Mouse (Mus musculus) brain, embryonic 14.5 days (tissue): ENCODE measurements at regions not wholly inside any gene's neighbourhood (a gene's known extent, or its start where the extent isn't known, plus 50 kb on each side); places are given as distances from the start of the nearest gene placed in this dataset.

Experiments
- CTCF ChIP-seq: fragments of 200-500 bp; IDR thresholded peaks from 2 replicates; pipeline ENCODE4 v1.5.1; 2012; ENCODE audit warnings: inconsistent platforms, mild to moderate bottlenecking, moderate library complexity, borderline replicate concordance; ENCODE audit not compliant: insufficient read depth, insufficient read length; ENCODE audit errors: extremely low read depth
- POLR2A ChIP-seq: fragments of 200-500 bp; IDR thresholded peaks from 2 replicates; pipeline ENCODE4 v1.6.1; 2012; ENCODE audit warnings: mild to moderate bottlenecking, inconsistent platforms, borderline replicate concordance; ENCODE audit not compliant: poor library complexity, insufficient read depth, insufficient read length, severe bottlenecking; ENCODE audit errors: extremely low read depth

DNA sequence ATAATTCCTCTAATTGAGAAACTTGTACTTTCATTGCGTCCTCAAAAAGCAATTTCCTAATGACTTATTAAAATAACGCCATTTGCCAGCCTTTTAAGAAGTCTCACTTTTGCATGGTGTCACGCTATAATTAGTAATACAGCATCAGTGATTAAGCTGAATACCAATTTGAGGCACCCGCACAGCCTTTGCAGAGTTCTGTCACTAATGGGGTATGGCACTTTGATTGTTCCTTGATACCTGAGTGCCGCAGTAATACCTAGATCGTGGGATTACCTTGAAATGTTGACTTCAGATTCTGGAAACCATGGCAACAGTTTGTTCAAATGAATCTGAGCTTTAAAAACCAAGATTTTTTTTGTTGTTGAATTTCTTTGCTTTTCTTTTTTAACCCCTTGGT, 202.7 kb upstream of the Igfbp7 start:
- TF ChIP-seq CTCF, result no peak
- no peak for TF ChIP-seq POLR2A
